Mouse (Mus musculus): ENCODE results near the gene Ppl.

DNA sequence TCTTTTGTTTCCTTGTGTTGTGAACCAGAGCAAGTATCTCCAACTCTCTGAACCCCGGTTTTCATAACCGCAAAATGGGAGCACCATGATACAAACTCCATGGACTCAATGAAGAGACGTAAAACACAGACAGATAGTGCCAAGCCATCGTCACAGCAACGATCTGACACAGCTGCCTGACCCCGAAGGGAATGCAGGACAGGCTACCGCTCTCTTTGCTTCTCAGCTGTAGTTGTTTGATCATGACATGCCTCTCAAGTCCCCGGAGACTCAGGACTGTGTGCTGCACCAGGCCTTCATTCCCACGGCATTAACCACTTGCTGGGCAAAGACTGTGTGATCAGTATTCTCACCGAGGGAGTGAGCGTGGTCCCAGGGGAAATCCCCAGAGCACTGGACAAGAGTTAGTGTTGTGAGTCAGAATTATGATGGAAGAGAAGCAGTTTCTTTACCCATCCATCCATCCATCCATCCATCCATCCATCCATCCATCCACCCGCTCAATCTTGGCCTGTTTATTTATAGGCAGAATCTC is 4.9 kb upstream of the Ppl start:
- no peak for TF ChIP-seq CTCF (IDR thresholded peaks at IDR 0.05; ENCODE audit: borderline replicate concordance, extremely low read depth, insufficient read depth, insufficient read length)
- no peak for TF ChIP-seq POLR2A (IDR thresholded peaks at IDR 0.05; ENCODE audit: borderline replicate concordance, extremely low read depth, insufficient read depth, insufficient read length, poor library complexity, severe bottlenecking)

Measured in brain, embryonic 14.5 days (tissue).